Mouse (Mus musculus): ENCODE results near the gene Sod3.

- TF ChIP-seq CTCF (conservative IDR thresholded peaks at IDR 0.05; ENCODE audit: insufficient read depth, insufficient read length, low read depth, low read length): no peak
- no peak for TF ChIP-seq POLR2A (IDR thresholded peaks at IDR 0.05; ENCODE audit: low read depth, low read length)
Measured at GRCm38 (mm10) chr5:52416485-52416884, 52.9 kb downstream of the Sod3 start.
